Mouse (Mus musculus): ENCODE data around the gene Arnt.
A peak's percentile ranks its signal among the peaks of the same experiment; 100 is the strongest.
"Not testable (repeated sequence)": the region's sequence is repeated elsewhere in the genome, so short reads cannot be mapped to it uniquely, and the experiment has no call there.

The Arnt gene

GRCm38 (mm10) chr3:95526622-95527211 lies 92.5 kb downstream of the Arnt start, which contains the start of gene Ctss:
TSS of gene Ctss (plus strand) at chr3:95526786.
- DNase-seq (ENCODE audit: low spot score), result peak; percentile 30

- DNase-seq (ENCODE audit: low spot score), result no peak
These were observed 95.6 kb downstream of the Arnt start for GRCm38 (mm10) chr3:95529814-95530213.

GRCm38 (mm10) chr3:95531025-95531424 lies 96.8 kb downstream of the Arnt start:
- no peak for DNase-seq (ENCODE audit: low spot score)

- no peak for DNase-seq (ENCODE audit: low spot score)
These were observed 99.2 kb downstream of the Arnt start for GRCm38 (mm10) chr3:95533364-95533763.

GRCm38 (mm10) chr3:95534927-95535326 lies 100.7 kb downstream of the Arnt start:
- no peak for DNase-seq (ENCODE audit: low spot score)

- DNase-seq (ENCODE audit: low spot score), result no peak
These were observed 104.7 kb downstream of the Arnt start for GRCm38 (mm10) chr3:95538936-95539335.

GRCm38 (mm10) chr3:95539837-95540236 lies 105.6 kb downstream of the Arnt start:
- DNase-seq (ENCODE audit: low spot score), result no peak

GRCm38 (mm10) chr3:95541186-95541585 lies 107.0 kb downstream of the Arnt start:
- not testable (repeated sequence) for DNase-seq (ENCODE audit: low spot score)

GRCm38 (mm10) chr3:95542171-95542570 lies 108.0 kb downstream of the Arnt start:
- no peak for DNase-seq (ENCODE audit: low spot score)

GRCm38 (mm10) chr3:95542981-95543380 lies 108.8 kb downstream of the Arnt start:
- no peak for DNase-seq (ENCODE audit: low spot score)

Data from layer of hippocampus, adult 11-12 months (tissue).